Mouse (Mus musculus): ENCODE measurements around the gene BC028528.

DNA sequence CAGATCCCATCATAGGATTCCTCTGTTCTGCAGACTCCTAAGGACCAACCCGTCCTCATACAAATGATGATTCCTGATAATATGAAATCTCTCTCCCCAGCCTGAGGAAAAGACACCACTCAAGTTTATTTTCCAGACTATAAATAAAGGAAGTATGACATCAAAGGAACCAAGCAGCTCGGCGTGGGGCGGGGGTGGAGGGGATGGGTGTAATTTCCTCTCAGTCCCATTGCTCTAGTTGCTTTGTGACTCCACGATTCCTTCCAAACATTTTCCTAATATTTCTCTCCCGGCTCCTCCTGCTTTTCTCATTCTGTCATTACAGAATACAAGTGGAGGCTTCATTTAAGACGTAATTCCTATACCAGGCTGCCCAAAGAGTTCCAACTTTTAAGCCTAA, 1.3 kb upstream of the BC028528 start:
- TF ChIP-seq CTCF (IDR thresholded peaks at IDR 0.05) (no peak), EP300 (IDR thresholded peaks at IDR 0.05; ENCODE audit: insufficient read depth, low read depth, low read length) (no peak), POLR2A (IDR thresholded peaks at IDR 0.05; ENCODE audit: insufficient read depth, low read depth, low read length) (no peak)
